Mouse (Mus musculus): Measurements from ENCODE around the gene Ifna7.
A peak's percentile ranks its signal among the peaks of the same experiment; 100 is the strongest.

The Ifna7 gene

GRCm38 (mm10) chr4:88845334-88845733 lies 29.3 kb downstream of the Ifna7 start:
- H3K9me3 ChIP-seq (ENCODE audit: low read length): no peaks in the 10 kb centered on the region

GRCm38 (mm10) chr4:88849698-88850097 lies 33.7 kb downstream of the Ifna7 start, which contains the start of gene Ifna1:
Ifna1 (plus strand) TSS chr4:88850087.
- Histone ChIP-seq H3K4me3 (replicated peaks; ENCODE audit: low read length) (no peak within 1 kb of the TSS), H3K27me3 (ENCODE audit: insufficient read depth, low read length) (no peaks in the 10 kb centered on the region), H3K4me1 (replicated peaks; ENCODE audit: low read depth, low read length) (no peaks in the 10 kb centered on the region), H3K9me3 (ENCODE audit: low read length) (no peaks in the 10 kb centered on the region), H3K36me3 (ENCODE audit: insufficient read depth, low read length) (no peaks in the 10 kb centered on the region)
- TF ChIP-seq NANOG (IDR thresholded peaks at IDR 0.05; ENCODE audit: borderline replicate concordance, low read length) (no peak), POU5F1 (IDR thresholded peaks at IDR 0.05; ENCODE audit: borderline replicate concordance, low read length) (no peak), CTCF (conservative IDR thresholded peaks at IDR 0.05; ENCODE audit: low read length) (no peak)

More at GRCm38 (mm10) chr4:88845334-88845733, 29.3 kb downstream of the Ifna7 start:
- no peak overlapping the region for H3K4me3 ChIP-seq (replicated peaks; ENCODE audit: low read length)
- H3K36me3 ChIP-seq (ENCODE audit: insufficient read depth, low read length): no peaks in the 10 kb centered on the region
- TF ChIP-seq CTCF (conservative IDR thresholded peaks at IDR 0.05; ENCODE audit: low read length) (peak; percentile 11), POU5F1 (IDR thresholded peaks at IDR 0.05; ENCODE audit: borderline replicate concordance, low read length) (no peak), NANOG (IDR thresholded peaks at IDR 0.05; ENCODE audit: borderline replicate concordance, low read length) (no peak)
- H3K27me3 ChIP-seq (ENCODE audit: insufficient read depth, low read length): 0 out of 2 replicates have a peak, but pooled peaks cover 6% of the 10 kb centered on the region
- H3K4me1 ChIP-seq (replicated peaks; ENCODE audit: low read depth, low read length): no peaks in the 10 kb centered on the region

GRCm38 (mm10) chr4:88851026-88851763 lies 35.2 kb downstream of the Ifna7 start:
- H3K4me3 ChIP-seq (replicated peaks; ENCODE audit: low read length): no peak overlapping the region
- no peaks in the 10 kb centered on the region for H3K36me3 ChIP-seq (ENCODE audit: insufficient read depth, low read length)
- no peaks in the 10 kb centered on the region for H3K27me3 ChIP-seq (ENCODE audit: insufficient read depth, low read length)
- H3K4me1 ChIP-seq (replicated peaks; ENCODE audit: low read depth, low read length): no peaks in the 10 kb centered on the region; the same call in 1 of the 2 replicates
- TF ChIP-seq CTCF (conservative IDR thresholded peaks at IDR 0.05; ENCODE audit: low read length) (no peak), POU5F1 (IDR thresholded peaks at IDR 0.05; ENCODE audit: borderline replicate concordance, low read length) (no peak), NANOG (IDR thresholded peaks at IDR 0.05; ENCODE audit: borderline replicate concordance, low read length) (no peak)
- peaks cover 2% of the 10 kb centered on the region; the same call in 1 of the 2 replicates for H3K9me3 ChIP-seq (ENCODE audit: low read length)

- TF ChIP-seq CTCF (conservative IDR thresholded peaks at IDR 0.05; ENCODE audit: low read length) (no peak), POU5F1 (IDR thresholded peaks at IDR 0.05; ENCODE audit: borderline replicate concordance, low read length) (no peak), NANOG (IDR thresholded peaks at IDR 0.05; ENCODE audit: borderline replicate concordance, low read length) (no peak)
- Histone ChIP-seq H3K4me1 (replicated peaks; ENCODE audit: low read depth, low read length) (peaks cover 29% of the 10 kb centered on the region), H3K36me3 (ENCODE audit: insufficient read depth, low read length) (no peaks in the 10 kb centered on the region), H3K4me3 (replicated peaks; ENCODE audit: low read length) (no peak overlapping the region), H3K9me3 (ENCODE audit: low read length) (peaks cover 3% of the 10 kb centered on the region; the same call in 1 of the 2 replicates), H3K27me3 (ENCODE audit: insufficient read depth, low read length) (peaks cover 3% of the 10 kb centered on the region; the same call in 1 of the 2 replicates)
Observed at GRCm38 (mm10) chr4:88859214-88859613, 43.2 kb downstream of the Ifna7 start.

GRCm38 (mm10) chr4:88863309-88863708 lies 47.3 kb downstream of the Ifna7 start:
- Histone ChIP-seq H3K36me3 (ENCODE audit: insufficient read depth, low read length) (no peaks in the 10 kb centered on the region), H3K27me3 (ENCODE audit: insufficient read depth, low read length) (peaks cover 20% of the 10 kb centered on the region), H3K9me3 (ENCODE audit: low read length) (no peaks in the 10 kb centered on the region), H3K4me3 (replicated peaks; ENCODE audit: low read length) (peak overlapping the region; percentile 37), H3K4me1 (replicated peaks; ENCODE audit: low read depth, low read length) (peaks cover 48% of the 10 kb centered on the region)
- TF ChIP-seq POU5F1 (IDR thresholded peaks at IDR 0.05; ENCODE audit: borderline replicate concordance, low read length) (no peak), NANOG (IDR thresholded peaks at IDR 0.05; ENCODE audit: borderline replicate concordance, low read length) (no peak), CTCF (conservative IDR thresholded peaks at IDR 0.05; ENCODE audit: low read length) (no peak)

GRCm38 (mm10) chr4:88864599-88864998 lies 48.6 kb downstream of the Ifna7 start:
- no peak overlapping the region for H3K4me3 ChIP-seq (replicated peaks; ENCODE audit: low read length)
- no peaks in the 10 kb centered on the region for H3K9me3 ChIP-seq (ENCODE audit: low read length)

GRCm38 (mm10) chr4:88865011-88865569 lies 49.1 kb downstream of the Ifna7 start:
- Histone ChIP-seq H3K9me3 (ENCODE audit: low read length) (no peaks in the 10 kb centered on the region), H3K4me3 (replicated peaks; ENCODE audit: low read length) (no peak overlapping the region), H3K4me1 (replicated peaks; ENCODE audit: low read depth, low read length) (peaks cover 56% of the 10 kb centered on the region), H3K27me3 (ENCODE audit: insufficient read depth, low read length) (peaks cover 29% of the 10 kb centered on the region), H3K36me3 (ENCODE audit: insufficient read depth, low read length) (no peaks in the 10 kb centered on the region)
- TF ChIP-seq NANOG (IDR thresholded peaks at IDR 0.05; ENCODE audit: borderline replicate concordance, low read length): no peak
- TF ChIP-seq POU5F1 (IDR thresholded peaks at IDR 0.05; ENCODE audit: borderline replicate concordance, low read length): no peak
- no peak for TF ChIP-seq CTCF (conservative IDR thresholded peaks at IDR 0.05; ENCODE audit: low read length)

More at GRCm38 (mm10) chr4:88864599-88864998, 48.6 kb downstream of the Ifna7 start:
- H3K27me3 ChIP-seq (ENCODE audit: insufficient read depth, low read length): peaks cover 29% of the 10 kb centered on the region
- TF ChIP-seq POU5F1 (IDR thresholded peaks at IDR 0.05; ENCODE audit: borderline replicate concordance, low read length) (no peak), CTCF (conservative IDR thresholded peaks at IDR 0.05; ENCODE audit: low read length) (no peak), NANOG (IDR thresholded peaks at IDR 0.05; ENCODE audit: borderline replicate concordance, low read length) (no peak)
- H3K4me1 ChIP-seq (replicated peaks; ENCODE audit: low read depth, low read length): peaks cover 56% of the 10 kb centered on the region
- no peaks in the 10 kb centered on the region for H3K36me3 ChIP-seq (ENCODE audit: insufficient read depth, low read length)

Measured in E14TG2a.4 (cell line).